Mouse (Mus musculus): Measurements from ENCODE around the gene Lgr5.

DNA sequence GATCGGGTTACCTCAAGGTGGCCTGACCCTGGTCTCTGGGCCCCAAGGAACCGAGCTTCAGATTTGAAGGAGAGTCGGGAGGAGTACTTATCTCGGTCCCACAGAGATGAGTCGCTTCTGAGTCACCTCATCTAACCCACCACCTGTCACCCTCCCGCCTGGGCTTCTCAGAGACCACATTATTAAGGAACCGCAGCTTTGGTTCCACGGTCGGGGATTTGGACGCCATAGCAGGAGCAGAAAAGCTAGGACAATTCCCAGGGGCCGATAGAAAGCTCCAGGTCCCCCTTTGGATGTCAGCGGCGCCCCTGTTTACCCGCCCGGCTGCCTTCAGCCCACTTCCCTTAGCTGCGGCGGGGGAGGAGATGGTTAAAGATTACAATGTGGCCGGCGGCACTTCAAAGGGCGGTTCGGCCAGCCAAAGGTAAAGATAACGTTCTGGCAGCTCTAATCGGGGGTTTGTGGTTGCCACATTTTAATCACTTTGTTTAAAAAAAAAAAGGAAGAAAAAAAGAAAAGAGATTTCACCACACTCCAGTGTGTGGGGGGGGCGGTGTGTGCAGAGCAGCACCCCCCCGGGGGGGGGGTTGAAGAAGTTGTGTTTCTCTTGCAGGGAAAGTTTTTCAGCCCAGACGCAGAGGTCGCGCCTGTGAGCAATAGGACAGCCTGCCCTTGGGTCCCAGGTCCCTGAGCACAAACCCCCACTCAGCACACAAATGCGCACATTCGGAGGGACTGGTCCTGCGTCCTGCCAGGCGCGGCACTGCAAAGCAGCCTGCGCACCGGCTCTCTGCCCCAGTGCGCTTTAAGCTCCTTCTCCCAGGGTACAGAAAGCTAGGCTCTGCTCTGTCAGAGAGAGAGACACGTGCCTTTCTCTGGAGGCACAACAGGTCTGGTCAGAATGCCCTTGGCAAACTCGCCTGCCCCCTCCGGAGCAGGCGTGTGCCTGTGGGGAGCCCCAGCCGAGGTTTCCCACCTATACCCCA, 1.0 kb downstream of the Lgr5 start:
- TF ChIP-seq POLR2A (IDR thresholded peaks at IDR 0.05; ENCODE audit: control insufficient read depth, low read depth, low read length) (no peak), CTCF (IDR thresholded peaks at IDR 0.05; ENCODE audit: control insufficient read depth, insufficient read depth, insufficient replicate concordance, low read depth, low read length) (no peak)
